In the genomic region with DNA sequence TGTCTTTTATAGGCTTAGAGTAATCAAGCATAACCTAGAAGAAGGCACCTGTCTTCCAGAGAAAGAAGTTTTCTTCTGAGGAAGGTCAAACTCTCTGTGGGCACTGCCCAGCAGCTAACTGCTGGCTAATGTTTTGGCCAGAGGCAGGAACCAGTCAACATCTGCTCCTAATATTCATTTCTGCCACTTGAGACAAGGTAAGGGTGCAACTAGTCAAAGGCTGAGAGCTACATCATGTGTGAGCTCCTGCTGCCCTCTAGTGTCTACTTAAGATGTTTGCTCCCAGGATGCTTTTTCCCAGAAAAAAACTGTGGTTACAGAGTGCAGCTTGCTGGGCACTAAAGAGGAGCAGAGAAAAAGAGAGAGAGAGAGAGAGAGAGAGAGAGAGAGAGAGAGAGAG, we compare ENCODE assay signal across 8 mouse cellular contexts. TPM values are rescaled to one million over a fixed set of nuclear protein-coding genes. Genes with fewer than 3 reads are reported as not detected.
A peak's percentile ranks its signal among the peaks of the same experiment; 100 is the strongest.
DNase-seq lines count a peak whose midpoint lies in the region; ATAC-seq and TF ChIP-seq lines count a peak whose summit lies in the region.

No protein-coding gene starts in this region.

- no peak overlapping the region for H3K27ac ChIP-seq in embryonic fibroblast, embryonic 13.5 days (ENCODE audit: insufficient read depth, low read length)

- CTCF ChIA-PET in Patski (lab: Charles Lee), result interaction anchor here (1.1 to 4.2 kb wide), 5 partner anchors 10 to 1056 kb away, joined by 3 to 16 read pairs (median 7); no protein-coding TSS in a partner anchor

- no peak for TF ChIP-seq POLR2A in embryonic fibroblast, embryonic 13.5 days (IDR thresholded peaks at IDR 0.05; ENCODE audit: low read depth, low read length)

- no peak overlapping the region for H3K4me3 ChIP-seq in embryonic fibroblast, embryonic 13.5 days (ENCODE audit: insufficient read depth, low read length)

- no peaks in the 10 kb centered on the region for H3K27me3 ChIP-seq in Patski

- in situ Hi-C loops in Patski (cut with MboI; ENCODE audit: low pct_unique_long_range_greater_than_20kb), result loop anchor here (5.0 to 10.0 kb wide), 4 partner anchors 87 to 1057 kb away; no protein-coding TSS in a partner anchor

- ATAC-seq in Patski, result peak; percentile 57
- ATAC-seq in megakaryocyte, adult 5-6 weeks (ENCODE audit: poor library complexity, severe bottlenecking), result 0 out of 2 replicates have a peak, but pooled peaks have one; percentile 33
- no peak for ATAC-seq in monocyte, adult 5-6 weeks (replicated peaks; ENCODE audit: insufficient number of reproducible peaks, low FRiP score, low TSS enrichment, poor library complexity, severe bottlenecking)

- TF ChIP-seq CTCF in Patski (IDR thresholded peaks at IDR 0.05), result peak; percentile 64
- TF ChIP-seq CTCF in embryonic fibroblast, embryonic 13.5 days (IDR thresholded peaks at IDR 0.05; ENCODE audit: borderline replicate concordance, insufficient read depth, low read length), result 0 out of 2 replicates have a peak, but pooled peaks have one; percentile 16

- DNase-seq in layer of hippocampus, adult 9-10 months (ENCODE audit: low spot score), result peak; percentile 55
- no peak for DNase-seq in layer of hippocampus, adult 9-11 months
- peak; percentile 37 for DNase-seq in Patski (ENCODE audit: low read depth, low spot score)
- DNase-seq in induced T-regulatory cell, adult 2 months (ENCODE audit: low read depth), result peak; percentile 25
- peak; percentile 45 for DNase-seq in telencephalon, adult 2 months (ENCODE audit: low read depth, low spot score)

- POLR2A ChIA-PET in Patski (lab: Charles Lee), result no interaction called here

- no peaks in the 10 kb centered on the region for H3K4me1 ChIP-seq in embryonic fibroblast, embryonic 13.5 days (ENCODE audit: control insufficient read depth, insufficient read depth, low read length)

RNA-seq across cellular contexts. Expression of a gene that starts 15.0 kb away (rescaled TPM):
- 25.6 TPM for polyA plus RNA-seq in Patski (2021)
- 28.8 and 33.1 TPM in 2 replicates for polyA plus RNA-seq in embryonic fibroblast, embryonic 13.5 days (2011; ENCODE audit: insufficient read length, low read depth, missing spikeins)
- 1.3 and 2.3 TPM in 2 replicates for total RNA-seq in megakaryocyte, adult 5-6 weeks (2015)
- 2.6 and 3.0 TPM in 2 replicates for total RNA-seq in megakaryocyte, adult 5-6 weeks (2017)
- total RNA-seq in monocyte, adult 5-6 weeks (2017), result 0.75 to 4.9 TPM (median 4.1 TPM) in 3 replicates
